Mouse (Mus musculus): ENCODE measurements around the gene Arhgap29. TPM values are rescaled to one million over a fixed set of nuclear protein-coding genes. Genes with fewer than 3 reads are reported as not detected.
A peak's percentile ranks its signal among the peaks of the same experiment; 100 is the strongest.

Arhgap29 gene
- total RNA-seq, 2 experiments from 2014 or later, result 14.0 to 16.9 TPM

GRCm38 (mm10) chr3:121982450-121982849 is 30.1 kb downstream of the Arhgap29 start:
- no peak overlapping the region for H3K4me3 ChIP-seq
- no peak for TF ChIP-seq CTCF (conservative IDR thresholded peaks at IDR 0.05)

GRCm38 (mm10) chr3:121995125-121995524 is 42.8 kb downstream of the Arhgap29 start:
- Histone ChIP-seq H3K4me3 (no peak overlapping the region), H3K27ac (no peak overlapping the region)
- TF ChIP-seq CTCF (conservative IDR thresholded peaks at IDR 0.05), result no peak
- DNase-seq (ENCODE audit: low spot score in 2 of 2), result no peak

More at GRCm38 (mm10) chr3:121982450-121982849, 30.1 kb downstream of the Arhgap29 start:
- DNase-seq (ENCODE audit: low spot score in 2 of 2), result no peak
- H3K27ac ChIP-seq, result peak overlapping the region; percentile 46; the same call in 1 of the 2 replicates

GRCm38 (mm10) chr3:121999934-122000333 is 47.6 kb downstream of the Arhgap29 start:
- H3K4me3 ChIP-seq, result no peak overlapping the region
- H3K27ac ChIP-seq, result no peak overlapping the region
- TF ChIP-seq CTCF (conservative IDR thresholded peaks at IDR 0.05), result no peak
- DNase-seq (ENCODE audit: low spot score in 2 of 2), result no peak

GRCm38 (mm10) chr3:122001568-122001967 is 49.2 kb downstream of the Arhgap29 start:
- H3K4me3 ChIP-seq, result no peak overlapping the region
- TF ChIP-seq CTCF (conservative IDR thresholded peaks at IDR 0.05), result no peak
- no peak for DNase-seq (ENCODE audit: low spot score in 2 of 2)
- no peak overlapping the region for H3K27ac ChIP-seq

GRCm38 (mm10) chr3:122009818-122010217 is 57.5 kb downstream of the Arhgap29 start:
- Histone ChIP-seq H3K4me3 (no peak overlapping the region), H3K27ac (no peak overlapping the region)
- no peak for DNase-seq (ENCODE audit: low spot score in 2 of 2)
- no peak for TF ChIP-seq CTCF (conservative IDR thresholded peaks at IDR 0.05)

GRCm38 (mm10) chr3:122010292-122010691 is 58.0 kb downstream of the Arhgap29 start:
- TF ChIP-seq CTCF (conservative IDR thresholded peaks at IDR 0.05), result no peak
- Histone ChIP-seq H3K4me3 (no peak overlapping the region), H3K27ac (no peak overlapping the region)
- no peak for DNase-seq (ENCODE audit: low spot score in 2 of 2)

GRCm38 (mm10) chr3:122012464-122012863 is 60.1 kb downstream of the Arhgap29 start:
- no peak for DNase-seq (ENCODE audit: low spot score in 2 of 2)
- Histone ChIP-seq H3K4me3 (no peak overlapping the region), H3K27ac (no peak overlapping the region)
- TF ChIP-seq CTCF (conservative IDR thresholded peaks at IDR 0.05), result no peak

- DNase-seq (ENCODE audit: low spot score in 2 of 2), result no peak
- Histone ChIP-seq H3K27ac (no peak overlapping the region), H3K4me3 (no peak overlapping the region)
- no peak for TF ChIP-seq CTCF (conservative IDR thresholded peaks at IDR 0.05)
These were observed 66.1 kb downstream of the Arhgap29 start for GRCm38 (mm10) chr3:122018421-122018820.

GRCm38 (mm10) chr3:122019159-122019558 is 66.8 kb downstream of the Arhgap29 start:
- no peak for TF ChIP-seq CTCF (conservative IDR thresholded peaks at IDR 0.05)
- no peak for DNase-seq (ENCODE audit: low spot score in 2 of 2)
- H3K27ac ChIP-seq, result no peak overlapping the region
- no peak overlapping the region for H3K4me3 ChIP-seq

- TF ChIP-seq CTCF (conservative IDR thresholded peaks at IDR 0.05), result no peak
- no peak for DNase-seq (ENCODE audit: low spot score in 2 of 2)
- no peak overlapping the region for H3K4me3 ChIP-seq
- no peak overlapping the region for H3K27ac ChIP-seq
These were observed 68.8 kb downstream of the Arhgap29 start for GRCm38 (mm10) chr3:122021029-122021652.

GRCm38 (mm10) chr3:122022355-122022754 is 70.0 kb downstream of the Arhgap29 start:
- Histone ChIP-seq H3K4me3 (no peak overlapping the region), H3K27ac (no peak overlapping the region)
- DNase-seq (ENCODE audit: low spot score in 2 of 2), result no peak
- TF ChIP-seq CTCF (conservative IDR thresholded peaks at IDR 0.05), result no peak

GRCm38 (mm10) chr3:122026676-122027075 is 74.3 kb downstream of the Arhgap29 start:
- no peak for DNase-seq (ENCODE audit: low spot score in 2 of 2)
- no peak overlapping the region for H3K27ac ChIP-seq

GRCm38 (mm10) chr3:122027776-122028175 is 75.4 kb downstream of the Arhgap29 start:
- no peak for DNase-seq (ENCODE audit: low spot score in 2 of 2)
- no peak for TF ChIP-seq CTCF (conservative IDR thresholded peaks at IDR 0.05)

More at GRCm38 (mm10) chr3:122026676-122027075, 74.3 kb downstream of the Arhgap29 start:
- no peak for TF ChIP-seq CTCF (conservative IDR thresholded peaks at IDR 0.05)
- H3K4me3 ChIP-seq, result no peak overlapping the region

GRCm38 (mm10) chr3:122033248-122033837 is 81.0 kb downstream of the Arhgap29 start:
- TF ChIP-seq CTCF (conservative IDR thresholded peaks at IDR 0.05), result no peak
- Histone ChIP-seq H3K27ac (no peak overlapping the region), H3K4me3 (no peak overlapping the region)
- no peak for DNase-seq (ENCODE audit: low spot score in 2 of 2)

More at GRCm38 (mm10) chr3:122027776-122028175, 75.4 kb downstream of the Arhgap29 start:
- H3K4me3 ChIP-seq, result no peak overlapping the region
- H3K27ac ChIP-seq, result no peak overlapping the region

All from layer of hippocampus, adult 2 months (tissue).